Mouse (Mus musculus): ENCODE data around the gene Pdx1. TPM values are rescaled to one million over a fixed set of nuclear protein-coding genes. Genes with fewer than 3 reads are reported as not detected.

Pdx1 gene
- polyA plus RNA-seq (2016; fragmentation: Nextera tagmentation; extraction: Ambion mirVana), result not detected in 2 replicates

GRCm38 (mm10) chr5:147269926-147270672, at the start of gene Pdx1:
Gene Pdx1, plus strand, starts transcription at chr5:147269959.
- H3K27ac ChIP-seq (replicated peaks), result no peak within 1 kb of the TSS
- H3K36me3 ChIP-seq, result no peaks in the 10 kb centered on the region
- peaks cover 100% of the 10 kb centered on the region for H3K27me3 ChIP-seq (ENCODE audit: low read depth, poor library complexity, severe bottlenecking)
- no peaks in the 10 kb centered on the region for H3K9me3 ChIP-seq (replicated peaks)
- peak; percentile 53 for DNase-seq (ENCODE audit: low spot score)
- WGBS, result under 1% methylated on average over 44 of the region's 44 CpGs
- peaks cover 7% of the 10 kb centered on the region for H3K4me1 ChIP-seq
- H3K4me3 ChIP-seq, result peak within 1 kb of the TSS; percentile 28

GRCm38 (mm10) chr5:147227354-147228112, 42.2 kb upstream of the Pdx1 start:
- Histone ChIP-seq H3K9me3 (replicated peaks) (no peaks in the 10 kb centered on the region), H3K36me3 (no peaks in the 10 kb centered on the region), H3K27me3 (ENCODE audit: low read depth, poor library complexity, severe bottlenecking) (peaks cover 63% of the 10 kb centered on the region), H3K27ac (replicated peaks) (peak overlapping the region; percentile 52; the same call in 1 of the 2 replicates), H3K4me1 (peaks cover 35% of the 10 kb centered on the region), H3K4me3 (peak overlapping the region; percentile 21; the same call in 1 of the 2 replicates)
- WGBS, result 17% methylated on average over 25 of the region's 25 CpGs
- DNase-seq (ENCODE audit: low spot score), result peak; percentile 85

DNA sequence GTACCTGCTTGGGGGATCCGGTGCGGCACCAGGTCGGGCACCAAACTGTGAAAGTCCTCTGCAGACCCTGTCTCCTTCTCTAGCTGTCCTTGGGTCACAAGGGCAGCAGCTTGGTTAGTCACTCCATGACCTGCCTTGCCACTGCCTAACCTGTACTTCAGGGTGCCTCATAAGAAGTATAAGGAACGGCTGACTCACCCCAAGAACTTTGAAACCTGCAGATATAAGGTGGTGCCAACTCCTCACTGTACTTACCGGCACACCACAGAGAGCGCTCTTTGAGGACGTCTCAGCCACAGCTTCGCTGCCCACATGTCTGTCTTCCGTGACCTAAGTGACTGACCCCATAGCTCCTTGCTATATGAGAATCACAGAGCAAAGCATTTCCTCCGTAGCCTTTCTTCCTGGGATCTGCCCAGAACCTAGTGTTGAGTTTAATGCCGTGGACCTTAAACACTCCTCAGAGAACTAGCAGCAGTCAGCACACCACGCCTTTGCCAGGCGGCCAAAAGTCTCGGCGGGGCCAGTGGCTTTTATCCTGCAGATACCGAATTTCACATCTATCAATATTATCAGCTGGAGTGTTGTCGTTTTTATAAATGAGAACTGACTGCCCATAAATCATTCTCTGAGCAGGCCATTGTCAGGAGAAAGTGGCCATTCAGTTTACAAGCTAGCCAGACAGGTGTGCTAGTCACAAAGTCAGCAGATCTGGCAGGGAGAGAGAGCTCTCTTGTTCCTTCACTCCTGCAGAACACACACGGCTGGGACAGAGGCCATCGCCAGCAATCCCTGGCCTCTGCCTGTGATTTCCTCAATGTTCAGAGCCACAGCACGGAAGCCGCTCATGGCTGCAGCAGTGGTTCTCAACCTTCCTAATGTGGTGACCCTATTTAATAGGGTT, 34.1 kb upstream of the Pdx1 start:
- H3K9me3 ChIP-seq (replicated peaks), result no peaks in the 10 kb centered on the region
- H3K4me1 ChIP-seq, result no peaks in the 10 kb centered on the region
- 87% methylated on average over 21 of the region's 21 CpGs for WGBS
- H3K36me3 ChIP-seq, result no peaks in the 10 kb centered on the region
- no peaks in the 10 kb centered on the region for H3K27me3 ChIP-seq (ENCODE audit: low read depth, poor library complexity, severe bottlenecking)
- no peak for DNase-seq (ENCODE audit: low spot score)
- H3K27ac ChIP-seq (replicated peaks), result no peak overlapping the region
- no peak overlapping the region for H3K4me3 ChIP-seq

- WGBS, result 94% methylated on average over 7 of the region's 7 CpGs
- H3K4me1 ChIP-seq, result no peaks in the 10 kb centered on the region
- no peak overlapping the region for H3K27ac ChIP-seq (replicated peaks)
- H3K4me3 ChIP-seq, result no peak overlapping the region
- no peaks in the 10 kb centered on the region for H3K27me3 ChIP-seq (ENCODE audit: low read depth, poor library complexity, severe bottlenecking)
- H3K9me3 ChIP-seq (replicated peaks), result no peaks in the 10 kb centered on the region
- no peaks in the 10 kb centered on the region for H3K36me3 ChIP-seq
- no peak for DNase-seq (ENCODE audit: low spot score)
Measured at GRCm38 (mm10) chr5:147243908-147244307, 25.9 kb upstream of the Pdx1 start.

DNA sequence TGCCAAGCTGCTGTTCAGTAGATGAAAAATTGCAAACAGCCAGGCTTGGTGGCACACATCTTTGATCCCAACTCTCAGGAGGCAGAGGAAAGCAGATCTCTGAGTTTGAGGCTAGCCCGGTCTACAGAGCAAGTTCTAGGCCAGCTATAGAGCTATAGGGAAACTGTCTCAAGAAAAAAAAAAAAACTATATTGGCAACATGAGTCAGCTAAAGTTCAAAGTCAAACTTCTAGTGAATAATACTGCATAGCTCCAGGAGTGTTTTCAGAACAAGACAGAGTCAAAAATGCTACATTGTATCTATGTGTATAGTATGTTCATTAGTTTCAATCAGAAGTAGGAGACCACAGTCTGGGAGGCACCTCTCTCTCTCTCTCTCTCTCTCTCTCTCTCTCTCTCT, 9.6 kb upstream of the Pdx1 start:
- WGBS, result 98% methylated on average over 1 of the region's 1 CpGs
- peaks cover 45% of the 10 kb centered on the region for H3K27me3 ChIP-seq (ENCODE audit: low read depth, poor library complexity, severe bottlenecking)
- no peaks in the 10 kb centered on the region for H3K9me3 ChIP-seq (replicated peaks)
- H3K4me1 ChIP-seq, result no peaks in the 10 kb centered on the region
- H3K4me3 ChIP-seq, result no peak overlapping the region
- DNase-seq (ENCODE audit: low spot score), result no peak
- H3K36me3 ChIP-seq, result no peaks in the 10 kb centered on the region
- no peak overlapping the region for H3K27ac ChIP-seq (replicated peaks)

GRCm38 (mm10) chr5:147260778-147261177, 9.0 kb upstream of the Pdx1 start:
- 82% methylated on average over 4 of the region's 4 CpGs for WGBS
- no peak for DNase-seq (ENCODE audit: low spot score)
- H3K27me3 ChIP-seq (ENCODE audit: low read depth, poor library complexity, severe bottlenecking), result peaks cover 51% of the 10 kb centered on the region
- H3K9me3 ChIP-seq (replicated peaks), result no peaks in the 10 kb centered on the region
- no peaks in the 10 kb centered on the region for H3K4me1 ChIP-seq
- H3K4me3 ChIP-seq, result no peak overlapping the region
- H3K27ac ChIP-seq (replicated peaks), result no peak overlapping the region
- H3K36me3 ChIP-seq, result no peaks in the 10 kb centered on the region

DNA sequence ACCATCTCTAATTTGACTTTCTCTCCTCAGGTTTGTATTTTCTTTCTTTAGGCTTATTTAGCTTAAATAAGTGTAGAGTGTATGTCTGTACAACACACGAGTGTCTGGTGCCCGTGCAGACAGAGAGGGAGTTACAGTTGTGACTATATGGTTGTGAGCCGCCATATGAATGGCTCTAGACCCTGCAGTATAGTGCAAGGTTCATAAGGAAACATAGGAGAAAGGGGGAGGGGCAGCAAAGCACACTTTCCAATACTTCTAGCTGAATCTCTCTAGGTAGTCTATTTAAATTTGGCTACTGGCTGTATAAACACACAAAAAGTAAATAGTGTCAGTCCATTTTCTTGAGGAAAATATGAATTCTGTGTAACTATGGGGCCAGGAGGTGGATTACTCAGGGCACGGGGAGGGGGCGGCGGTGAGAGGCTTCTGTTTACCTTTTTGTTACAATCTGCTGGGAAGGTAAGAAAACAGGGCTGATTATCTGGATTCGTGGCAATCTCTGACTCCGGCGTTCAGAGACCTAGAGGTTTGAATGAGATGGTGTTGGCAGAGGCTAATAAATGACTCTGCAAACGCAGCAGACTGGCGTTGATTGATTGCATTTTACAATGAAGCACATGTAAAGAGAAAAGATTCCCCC, 7.7 kb upstream of the Pdx1 start:
- Histone ChIP-seq H3K36me3 (no peaks in the 10 kb centered on the region), H3K4me1 (no peaks in the 10 kb centered on the region), H3K27ac (replicated peaks) (no peak overlapping the region), H3K4me3 (no peak overlapping the region), H3K9me3 (replicated peaks) (no peaks in the 10 kb centered on the region), H3K27me3 (ENCODE audit: low read depth, poor library complexity, severe bottlenecking) (peaks cover 63% of the 10 kb centered on the region)
- DNase-seq (ENCODE audit: low spot score), result no peak
- 68% methylated on average over 11 of the region's 11 CpGs for WGBS

DNA sequence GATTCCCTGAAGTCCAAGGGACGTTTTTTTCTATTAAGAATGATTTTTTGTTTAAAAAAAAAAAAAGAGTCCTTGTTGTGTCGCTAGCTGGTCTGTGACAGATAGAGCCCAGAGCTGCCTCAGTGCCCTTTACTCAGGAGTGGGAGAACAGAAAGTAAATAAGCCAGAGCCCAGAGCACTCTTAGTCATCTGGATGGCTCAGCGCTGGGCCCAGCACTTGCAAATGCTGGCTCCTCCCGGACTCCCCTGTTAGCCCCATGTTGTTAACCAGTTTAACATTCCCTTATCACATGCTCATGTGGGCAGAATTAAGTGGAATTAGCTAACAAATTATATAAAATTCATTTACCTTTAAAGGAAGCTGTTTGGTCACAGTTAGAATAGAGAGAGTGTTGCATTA, 5.8 kb upstream of the Pdx1 start:
- Histone ChIP-seq H3K9me3 (replicated peaks) (no peaks in the 10 kb centered on the region), H3K27ac (replicated peaks) (no peak overlapping the region), H3K4me3 (no peak overlapping the region), H3K27me3 (ENCODE audit: low read depth, poor library complexity, severe bottlenecking) (peaks cover 79% of the 10 kb centered on the region), H3K4me1 (no peaks in the 10 kb centered on the region), H3K36me3 (no peaks in the 10 kb centered on the region)
- DNase-seq (ENCODE audit: low spot score), result no peak
- WGBS, result 51% methylated on average over 4 of the region's 4 CpGs

DNA sequence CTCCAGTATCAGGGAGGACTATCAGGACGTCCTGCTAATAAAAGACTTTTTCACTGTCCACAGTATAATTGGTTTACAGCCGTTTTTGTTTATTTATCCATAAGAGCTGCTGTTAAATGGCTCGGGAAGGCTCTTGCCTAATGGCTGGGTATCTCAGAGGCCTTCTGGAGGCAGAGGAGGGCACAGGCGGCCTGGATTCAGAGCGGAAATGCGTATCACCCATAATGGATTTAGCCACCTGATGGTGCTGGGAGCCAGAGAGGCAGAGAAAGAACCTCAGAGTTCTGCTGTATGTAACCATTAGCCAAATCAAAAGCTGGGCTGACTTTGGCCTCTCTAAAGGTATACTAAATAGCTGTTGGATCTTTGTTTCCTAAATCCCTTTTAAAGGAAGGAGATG, 2.3 kb upstream of the Pdx1 start:
- Histone ChIP-seq H3K27me3 (ENCODE audit: low read depth, poor library complexity, severe bottlenecking) (peaks cover 99% of the 10 kb centered on the region), H3K27ac (replicated peaks) (no peak overlapping the region), H3K36me3 (no peaks in the 10 kb centered on the region), H3K9me3 (replicated peaks) (no peaks in the 10 kb centered on the region), H3K4me1 (peaks cover 7% of the 10 kb centered on the region), H3K4me3 (no peak overlapping the region)
- no peak for DNase-seq (ENCODE audit: low spot score)
- 7% methylated on average over 6 of the region's 6 CpGs for WGBS

DNA sequence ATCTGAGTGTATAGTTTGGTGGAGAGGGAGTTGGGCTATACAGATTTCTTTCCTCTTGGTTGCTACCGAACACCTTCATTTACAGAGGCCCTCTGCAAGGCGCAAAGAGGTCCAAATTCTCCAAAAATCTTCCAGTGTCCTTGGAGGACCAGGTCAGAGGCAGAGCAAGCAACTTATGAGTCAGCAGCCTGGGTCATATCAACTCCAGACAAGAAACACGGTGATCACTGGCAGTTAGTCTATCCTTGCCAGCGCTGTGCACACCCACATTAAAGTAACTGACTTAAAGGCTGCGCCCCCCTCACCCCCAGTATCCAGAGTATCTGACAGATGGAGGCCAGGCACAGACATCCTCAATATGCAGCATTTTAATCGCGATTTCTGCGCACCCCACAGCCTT, 1.0 kb upstream of the Pdx1 start:
- H3K4me1 ChIP-seq, result peaks cover 7% of the 10 kb centered on the region
- H3K4me3 ChIP-seq, result no peak overlapping the region
- DNase-seq (ENCODE audit: low spot score), result peak; percentile 23
- H3K36me3 ChIP-seq, result no peaks in the 10 kb centered on the region
- WGBS, result 2% methylated on average over 8 of the region's 8 CpGs
- H3K9me3 ChIP-seq (replicated peaks), result no peaks in the 10 kb centered on the region
- peaks cover 99% of the 10 kb centered on the region for H3K27me3 ChIP-seq (ENCODE audit: low read depth, poor library complexity, severe bottlenecking)
- H3K27ac ChIP-seq (replicated peaks), result no peak overlapping the region

DNA sequence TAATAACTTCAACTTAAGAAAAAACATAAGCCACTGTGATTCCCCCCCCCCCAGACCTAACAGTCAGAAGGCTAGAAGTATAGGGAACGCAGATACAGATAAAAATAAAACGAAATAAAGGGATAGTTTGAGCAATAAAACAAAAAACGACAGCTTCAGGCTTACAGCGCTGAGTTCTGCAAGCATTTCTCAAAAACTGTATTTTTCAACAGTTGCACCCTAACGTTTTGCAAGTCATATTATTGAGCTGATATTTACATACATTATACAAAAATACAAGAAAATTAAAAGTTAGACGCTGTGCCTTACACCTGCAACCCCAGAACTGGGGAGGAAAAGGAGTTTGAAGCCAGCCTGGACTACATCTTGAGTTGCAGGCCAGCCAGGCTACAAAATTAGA, 388 bp upstream of the Pdx1 start:
- Histone ChIP-seq H3K4me3 (no peak overlapping the region), H3K9me3 (replicated peaks) (no peaks in the 10 kb centered on the region), H3K4me1 (peaks cover 7% of the 10 kb centered on the region), H3K27me3 (ENCODE audit: low read depth, poor library complexity, severe bottlenecking) (peaks cover 99% of the 10 kb centered on the region), H3K36me3 (no peaks in the 10 kb centered on the region), H3K27ac (replicated peaks) (no peak overlapping the region)
- DNase-seq (ENCODE audit: low spot score), result no peak
- WGBS, result 5% methylated on average over 6 of the region's 6 CpGs
